Mouse (Mus musculus) heart, postnatal 0 days (tissue): Measurements from ENCODE around the gene Xlr3a. TPM values are rescaled to one million over a fixed set of nuclear protein-coding genes. Genes with fewer than 3 reads are reported as not detected.

ENCODE experiments used
- ATAC-seq: fragments of 200-750 bp; cut with Nextera tagmentation; 2 replicates; pipeline ENCODE4 v1.8.0; 2017; ENCODE audit warnings: low read depth, moderate number of reproducible peaks, moderate library complexity; ENCODE audit not compliant: insufficient read depth
- DNase-seq: peaks from one replicate; pipeline ENCODE4 v3.0.0-alpha.2; 2016; ENCODE audit warnings: low spot score
- H3K27ac ChIP-seq: fragments of 300-500 bp; sonication (generic); 2 replicates; pipeline ENCODE4 v1.5.1; 2014; ENCODE audit warnings: low read depth, mild to moderate bottlenecking
- H3K27me3 ChIP-seq: fragments of 300-500 bp; sonication (generic); 2 replicates; pipeline ENCODE4 v1.6.1; 2014; ENCODE audit warnings: low read length, mixed read lengths; ENCODE audit not compliant: control insufficient read depth, insufficient read depth
- H3K36me3 ChIP-seq: fragments of 300-500 bp; sonication (generic); replicated peaks from 2 replicates; pipeline ENCODE4 v1.6.1; 2014; ENCODE audit warnings: low read length, mixed read lengths; ENCODE audit not compliant: control insufficient read depth, insufficient read depth
- H3K4me1 ChIP-seq: fragments of 300-500 bp; sonication (generic); 2 replicates; pipeline ENCODE4 v1.6.1; 2014; ENCODE audit warnings: antibody characterized with exemption; ENCODE audit not compliant: control insufficient read depth, insufficient read depth
- H3K4me2 ChIP-seq: fragments of 300-500 bp; sonication (generic); 2 replicates; pipeline ENCODE4 v1.6.1; 2014; ENCODE audit warnings: low read depth, mild to moderate bottlenecking, low read length, moderate library complexity
- H3K4me3 ChIP-seq: fragments of 300-500 bp; sonication (generic); 2 replicates; pipeline ENCODE4 v1.5.1; 2014; ENCODE audit warnings: low read depth, low read length
- H3K9ac ChIP-seq: fragments of 300-500 bp; sonication (generic); replicated peaks from 2 replicates; pipeline ENCODE4 v1.6.1; 2014; ENCODE audit warnings: low read depth, low read length, mixed read lengths
- H3K9me3 ChIP-seq: fragments of 300-500 bp; sonication (generic); replicated peaks from 2 replicates; pipeline ENCODE4 v1.6.1; 2016; ENCODE audit warnings: low read length; ENCODE audit not compliant: control insufficient read depth
- CTCF ChIP-seq: IDR thresholded peaks from 2 replicates; pipeline ENCODE4 v1.5.1; 2016; ENCODE audit warnings: antibody characterized with exemption, control low read depth, low read depth
- EP300 ChIP-seq: IDR thresholded peaks from 2 replicates; pipeline ENCODE4 v1.6.1; 2016; ENCODE audit warnings: antibody characterized with exemption, low read depth
- WGBS: fragments of 180-500 bp; shearing (Covaris S2); extraction: QIAGEN DNeasy Blood & Tissue Kit; methylation state at CpG from one replicate; pipeline ENCODE4 v1.1.7; 2014; 5-methylcytosine and 5-hydroxymethylcytosine counted together
- polyA plus RNA-seq: library from polyadenylated mRNA; unstranded; fragments of >200 nt; fragmentation: Nextera tagmentation; extraction: Ambion mirVana; gene quantifications from 2 replicates; pipeline ENCODE4 v1.2.1, GENCODE M21; 2015
- total RNA-seq: library from RNA; depleted of rRNA; stranded (reverse); fragments of >200 nt; gene quantifications from 2 replicates; pipeline ENCODE4 v1.2.3, GENCODE M21; 2014; ENCODE audit warnings: low replicate concordance

Gene Xlr3a
- total and polyA plus RNA-seq, 2 experiments from 2014 or later, result 2.3 TPM; not detected in 1

DNA sequence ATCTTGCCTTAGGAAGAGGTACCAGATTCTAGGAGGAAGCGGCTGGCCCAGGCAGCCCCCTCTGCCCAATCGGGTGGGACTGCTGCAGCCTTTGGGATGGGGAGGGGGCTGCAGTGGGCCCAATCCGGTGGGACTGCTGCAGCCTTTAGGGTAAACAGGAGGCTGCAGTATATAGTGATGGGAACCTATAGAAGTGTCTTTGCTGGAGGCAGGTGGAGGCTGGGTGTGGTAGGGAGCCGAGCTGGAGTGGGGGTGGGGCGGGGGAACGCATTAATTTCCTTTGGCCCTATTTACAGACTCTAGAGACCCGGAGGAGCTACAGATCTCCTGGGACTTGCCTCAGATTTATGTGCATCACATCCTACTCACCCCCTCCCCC lies 32.5 kb downstream of the Xlr3a start, which contains the start of gene Pnma3:
Pnma3 (plus strand) TSS at position 373 of the 379 bp plus-strand sequence.
- DNase-seq (no peak), ATAC-seq (no peak)
- no peak within 1 kb of the TSS for H3K27ac ChIP-seq
- no peaks in the 10 kb centered on the region for H3K9me3 ChIP-seq
- H3K9ac ChIP-seq, result no peak within 1 kb of the TSS
- no peaks in the 10 kb centered on the region for H3K36me3 ChIP-seq
- 29% methylated on average over 7 of the region's 7 CpGs for WGBS
- H3K27me3 ChIP-seq, result no peaks in the 10 kb centered on the region
- TF ChIP-seq EP300 (no peak), CTCF (no peak)
- H3K4me1 ChIP-seq, result no peaks in the 10 kb centered on the region
- peak within 1 kb of the TSS; percentile 26 for H3K4me2 ChIP-seq
- no peak within 1 kb of the TSS for H3K4me3 ChIP-seq

DNA sequence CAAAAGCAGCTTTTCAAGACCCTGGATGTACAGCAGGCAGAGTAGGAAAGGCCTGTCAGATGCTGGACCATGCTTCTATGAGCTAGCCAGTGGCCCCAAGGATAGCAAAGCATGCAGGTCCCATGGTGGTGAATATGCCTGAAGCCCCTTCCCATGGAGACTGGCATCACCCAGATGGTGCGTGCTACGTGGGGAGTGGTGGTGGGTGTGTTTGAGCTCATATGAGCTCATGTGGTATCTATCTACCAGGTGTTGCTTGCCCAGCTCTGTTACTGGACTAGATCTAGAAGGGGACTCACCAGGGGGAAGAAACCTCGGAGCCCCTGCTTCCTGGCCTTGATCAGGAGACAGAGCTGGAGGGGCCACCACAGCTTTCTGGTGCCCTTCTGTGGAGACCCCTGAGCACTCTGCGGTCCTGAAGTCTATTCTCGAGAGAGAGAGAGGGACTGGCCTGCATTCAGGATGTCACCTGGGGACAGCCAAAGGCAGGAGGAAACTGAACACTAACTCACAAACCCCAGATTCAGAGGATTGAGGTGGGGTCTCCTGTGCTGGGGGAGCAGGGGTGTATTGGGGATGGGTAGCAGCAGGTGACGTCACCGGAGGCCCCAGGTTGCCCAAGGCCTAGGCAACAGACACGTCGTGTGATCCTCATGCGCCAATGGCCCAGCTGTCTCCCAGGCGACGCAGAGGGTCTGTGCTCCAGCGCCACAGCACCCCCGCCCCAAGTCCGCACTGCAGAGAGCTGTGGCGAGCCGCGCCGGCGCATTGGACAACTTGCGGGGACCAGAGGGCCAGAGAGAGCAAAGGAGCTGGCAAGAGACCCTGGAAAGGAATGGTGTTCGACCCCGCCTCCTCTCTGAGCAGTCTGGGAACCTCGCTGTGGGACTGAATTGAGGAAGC lies 33.1 kb downstream of the Xlr3a start:
- ATAC-seq, result no peak
- Histone ChIP-seq H3K4me2 (peak overlapping the region; percentile 26), H3K27me3 (no peaks in the 10 kb centered on the region), H3K9me3 (no peaks in the 10 kb centered on the region), H3K27ac (no peak overlapping the region), H3K36me3 (no peaks in the 10 kb centered on the region), H3K9ac (no peak overlapping the region), H3K4me3 (no peak overlapping the region), H3K4me1 (no peaks in the 10 kb centered on the region)
- DNase-seq, result no peak
- TF ChIP-seq EP300, result no peak
- no peak for TF ChIP-seq CTCF
- WGBS, result 37% methylated on average over 22 of the region's 24 CpGs

DNA sequence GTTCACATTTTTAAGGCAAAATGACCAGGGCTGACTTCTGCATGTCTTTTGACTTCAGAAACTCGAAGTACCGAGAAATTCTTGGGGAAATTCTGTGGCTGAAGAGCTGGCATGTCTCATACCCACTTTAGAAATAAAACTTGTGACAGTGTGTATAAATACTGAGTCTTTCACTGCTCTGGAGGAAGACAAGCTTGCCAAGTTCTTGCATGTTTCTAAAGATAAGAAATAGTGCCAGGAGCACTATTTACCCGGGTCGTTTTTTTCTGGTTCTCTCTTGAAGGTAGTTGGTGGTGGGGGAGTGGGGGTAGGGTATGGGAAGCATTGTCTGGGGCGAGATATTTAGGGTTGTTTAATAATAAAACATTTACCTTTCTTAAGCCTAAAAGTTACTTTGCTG lies 34.6 kb downstream of the Xlr3a start:
- WGBS, result 48% methylated on average over 5 of the region's 5 CpGs
- Histone ChIP-seq H3K4me2 (no peak overlapping the region), H3K4me3 (no peak overlapping the region), H3K36me3 (no peaks in the 10 kb centered on the region), H3K27me3 (no peaks in the 10 kb centered on the region), H3K4me1 (no peaks in the 10 kb centered on the region), H3K27ac (no peak overlapping the region), H3K9ac (no peak overlapping the region), H3K9me3 (no peaks in the 10 kb centered on the region)
- no peak for TF ChIP-seq EP300
- no peak for TF ChIP-seq CTCF
- ATAC-seq, result no peak
- no peak for DNase-seq

DNA sequence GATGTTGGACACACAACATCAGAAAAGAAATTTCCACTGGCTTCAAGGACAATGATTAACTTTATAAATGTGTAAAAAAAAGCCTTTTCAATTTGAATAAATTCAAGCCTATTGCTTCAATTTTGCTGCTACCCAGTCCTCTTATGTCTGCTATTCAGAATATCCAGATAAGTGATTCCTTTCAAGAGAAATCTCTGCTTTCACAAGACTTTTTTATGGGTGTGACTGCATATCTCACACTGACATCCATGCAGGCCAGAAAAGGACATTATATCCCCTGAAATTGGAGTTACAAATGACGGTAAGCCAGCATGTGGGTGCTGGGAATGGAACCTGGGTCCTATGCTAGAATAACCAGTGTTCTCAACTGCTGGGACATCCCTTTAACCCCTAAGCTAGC lies 35.4 kb downstream of the Xlr3a start:
- Histone ChIP-seq H3K9ac (no peak overlapping the region), H3K4me1 (no peaks in the 10 kb centered on the region), H3K4me3 (no peak overlapping the region), H3K36me3 (no peaks in the 10 kb centered on the region), H3K27me3 (no peaks in the 10 kb centered on the region), H3K9me3 (no peaks in the 10 kb centered on the region), H3K27ac (no peak overlapping the region), H3K4me2 (no peak overlapping the region)
- no peak for DNase-seq
- TF ChIP-seq CTCF, result no peak
- 79% methylated on average over 1 of the region's 1 CpGs for WGBS
- no peak for ATAC-seq

DNA sequence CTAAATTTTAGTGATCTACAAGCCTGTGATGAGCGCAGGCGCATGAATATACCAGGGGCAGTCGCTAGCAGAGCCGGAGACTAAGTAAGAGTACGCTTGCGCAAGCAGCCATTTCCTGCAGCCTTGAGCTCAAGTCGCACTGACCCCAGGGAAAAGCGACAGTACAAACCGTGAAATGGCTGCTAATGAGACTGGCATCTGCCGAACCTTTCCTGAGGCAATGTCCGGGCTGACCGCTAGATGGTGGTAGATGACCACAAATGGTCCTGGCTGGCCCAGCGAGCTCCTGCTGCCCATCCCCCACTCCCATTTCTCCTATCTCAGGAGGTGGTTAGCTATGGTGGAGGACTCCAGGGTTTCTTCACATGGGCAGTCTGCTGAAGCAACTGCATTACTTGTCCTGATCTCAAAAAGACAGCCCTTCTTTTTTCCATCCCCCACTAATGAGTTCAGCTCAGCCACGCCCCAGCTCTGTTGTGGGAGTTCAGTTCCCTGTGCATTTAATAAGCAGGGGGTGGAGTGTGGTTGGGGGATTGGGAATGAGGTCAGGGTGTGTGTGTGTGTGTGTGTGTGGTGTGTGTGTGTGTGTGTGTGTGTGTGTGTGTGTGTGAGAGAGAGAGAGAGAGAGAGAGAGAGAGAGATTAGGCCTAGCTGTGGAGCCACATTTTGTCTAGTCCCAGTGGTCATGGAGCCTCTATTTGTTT lies 42.9 kb downstream of the Xlr3a start:
- H3K9me3 ChIP-seq, result no peaks in the 10 kb centered on the region
- H3K27me3 ChIP-seq, result no peaks in the 10 kb centered on the region
- H3K4me3 ChIP-seq, result no peak overlapping the region
- TF ChIP-seq EP300, result no peak
- TF ChIP-seq CTCF, result peak; percentile 91
- H3K36me3 ChIP-seq, result no peaks in the 10 kb centered on the region
- DNase-seq (peak; percentile 83), ATAC-seq (peak; percentile 96)
- 18% methylated on average over 14 of the region's 14 CpGs for WGBS
- no peak overlapping the region for H3K27ac ChIP-seq
- no peak overlapping the region for H3K9ac ChIP-seq
- no peaks in the 10 kb centered on the region for H3K4me1 ChIP-seq
- H3K4me2 ChIP-seq, result 0 out of 2 replicates have a peak overlapping the region, but pooled peaks have one; percentile 9
